12 mouse cellular contexts compared by ENCODE assay signal in genomic region chr17:64109871-64110270, GRCm38 (mm10).
DNase-seq lines count a peak whose midpoint lies in the region.
"Had no signal": no experiment of that assay in that cellular context is flagged by ENCODE, and none has a peak within 500 bp of the region (broad histone marks: within the 10 kb centered on the region; RNA-seq: fewer than 3 reads in every experiment).

No protein-coding gene starts in this region.

- DNase-seq in adrenal gland, adult 2 months: peak; percentile 55
- no peak for DNase-seq in adrenal gland, adult 18-20 months (ENCODE audit: low spot score in 2 of 2)
- peak; percentile 41 for DNase-seq in ovary, postnatal 36 days (ENCODE audit: low spot score)
- no peak for DNase-seq in ovary, postnatal 10 days (ENCODE audit: low spot score)
- DNase-seq in cerebellum, adult 9-11 months: peak; percentile 58
- no peak for DNase-seq in gastrocnemius, postnatal 10 days
- DNase-seq in thymus, postnatal 14 days: no peak
- DNase-seq in right cerebral cortex, postnatal 4 days: no peak
- DNase-seq: heart, postnatal 4 days; layer of hippocampus, postnatal 36 days; lung, adult 2 months; lung, postnatal 36 days had no signal

Comparison
In these comparisons a context has a peak if more than half of its experiments do, and no peak if none do; other contexts are left out.
1. DNase-seq: peak in adrenal gland, adult 2 months (single experiment), ovary, postnatal 36 days (single experiment) and cerebellum, adult 9-11 months (single experiment); none in adrenal gland, adult 18-20 months (0 of 2), ovary, postnatal 10 days (single experiment), gastrocnemius, postnatal 10 days (single experiment), thymus, postnatal 14 days (single experiment) and right cerebral cortex, postnatal 4 days (single experiment).